Mouse (Mus musculus) left cerebral cortex, postnatal 36 days (tissue): Measurements from ENCODE around the gene Igf2r. TPM values are rescaled to one million over a fixed set of nuclear protein-coding genes. Genes with fewer than 3 reads are reported as not detected.

Experiments
- DNase-seq, 2 experiments: peaks; one replicate each; pipeline ENCODE4 v3.0.0; 2021 to 2022; ENCODE audit warnings: low spot score in 2 of 2, mixed read lengths in 1 of 2
- intact Hi-C: fragments of 180-260 bp; cut with DNase I; formaldehyde crosslinking; loops from one replicate; pipeline ENCODE4 v1.15.1; 2025
- total RNA-seq, 2 experiments: library from RNA; stranded (reverse); gene quantifications; 2 replicates each; pipeline ENCODE4 v1.2.3; 2021

The Igf2r gene
- total RNA-seq, result 10 to 100 TPM; 27.0 to 27.7 TPM

DNA sequence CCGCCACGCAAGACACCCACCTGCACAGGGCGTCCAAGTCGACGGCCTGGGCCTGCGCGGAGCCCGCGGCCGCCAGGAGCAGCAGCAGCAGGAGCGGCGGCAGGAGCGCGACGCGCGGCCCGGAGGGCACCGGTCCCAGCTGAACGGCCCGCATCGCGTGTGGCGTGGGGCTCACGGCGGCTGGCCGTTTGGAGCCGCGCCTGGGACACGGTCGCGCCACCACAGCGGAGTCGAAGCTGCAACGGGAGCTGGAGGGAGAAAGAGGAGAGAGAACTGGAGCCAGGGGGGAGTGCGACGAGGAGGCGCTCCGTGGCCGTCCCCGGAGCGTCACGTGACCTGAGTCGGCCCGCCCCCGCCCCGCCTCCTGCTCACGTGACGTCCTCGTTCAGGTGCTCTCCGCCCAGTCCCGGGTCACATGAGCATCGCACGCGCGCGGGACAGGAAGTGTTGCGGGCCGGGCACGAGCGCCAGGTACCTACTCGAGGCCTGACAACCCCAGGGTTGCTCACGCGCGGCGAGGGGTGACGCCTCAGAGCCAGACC, at the start of gene Igf2r:
Igf2r (minus strand) TSS at position 285 of the 542 bp plus-strand sequence.
- intact Hi-C loops, result no loop called here
- DNase-seq, result peak; percentile 81 to 88

DNA sequence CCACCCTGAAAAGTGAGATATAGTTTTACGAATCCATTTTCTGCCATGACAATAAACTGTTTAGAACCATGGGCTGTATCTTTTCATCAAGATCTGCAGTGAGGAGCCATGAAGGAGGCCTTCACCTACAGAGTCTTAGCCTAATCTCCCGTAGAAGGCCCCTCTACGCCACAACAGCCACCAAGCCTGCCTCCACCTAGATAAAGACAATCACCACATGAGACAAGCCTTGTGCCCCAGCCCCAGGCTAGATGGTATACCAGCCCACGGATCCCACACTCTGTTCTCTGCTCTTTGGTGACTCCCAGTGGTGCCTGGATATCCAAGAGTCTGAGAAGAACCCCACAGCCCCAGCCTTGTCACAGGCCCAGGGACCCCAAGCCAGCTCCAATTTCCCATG, 46.4 kb upstream of the Igf2r start:
- DNase-seq, result no peak
- intact Hi-C loops, result loop anchor here (10.0 kb wide), 1 partner anchor 281 kb away; no protein-coding TSS in a partner anchor

DNA sequence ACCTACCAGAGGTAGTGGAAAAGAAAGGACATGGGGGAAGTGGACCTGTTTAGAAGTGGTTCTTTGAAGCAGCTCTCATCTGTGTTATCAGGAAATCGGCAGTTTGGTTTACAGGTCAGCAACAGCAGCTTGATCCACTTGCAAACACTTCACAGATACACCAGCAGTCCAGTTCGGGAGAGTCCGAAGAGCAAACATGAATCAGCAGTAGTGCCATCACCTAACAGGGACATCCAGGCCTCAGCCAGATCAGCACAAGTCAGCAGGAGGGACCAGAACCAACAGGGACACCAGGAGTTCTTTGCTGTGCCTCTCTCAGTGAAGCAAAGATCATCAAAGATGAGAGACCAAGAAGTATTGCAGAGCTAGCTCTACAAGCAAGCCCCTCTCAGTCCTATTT, 45.0 kb upstream of the Igf2r start:
- intact Hi-C loops, result loop anchor here (5.0 to 10.0 kb wide), 3 partner anchors 102 to 397 kb away; no protein-coding TSS in a partner anchor
- no peak for DNase-seq

DNA sequence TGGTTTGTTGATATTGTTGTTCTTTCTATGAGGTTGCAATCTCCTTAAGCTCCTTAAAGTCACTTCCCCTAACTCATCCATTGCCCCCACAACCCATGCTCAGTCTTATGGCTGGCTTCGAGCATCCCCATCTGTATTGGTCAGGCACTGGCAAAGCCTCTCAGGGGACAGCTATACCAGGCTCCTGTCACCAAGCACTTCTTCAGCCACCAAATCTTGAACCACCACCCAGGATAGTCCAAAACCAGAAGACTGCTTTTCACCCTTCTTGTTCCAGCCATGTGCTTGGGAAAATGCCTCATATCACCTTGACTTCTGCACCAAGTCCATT, 41.5 kb upstream of the Igf2r start:
- intact Hi-C loops, result loop anchor here (5.0 to 10.0 kb wide), 3 partner anchors 99 to 394 kb away; no protein-coding TSS in a partner anchor
- DNase-seq, result no peak

DNA sequence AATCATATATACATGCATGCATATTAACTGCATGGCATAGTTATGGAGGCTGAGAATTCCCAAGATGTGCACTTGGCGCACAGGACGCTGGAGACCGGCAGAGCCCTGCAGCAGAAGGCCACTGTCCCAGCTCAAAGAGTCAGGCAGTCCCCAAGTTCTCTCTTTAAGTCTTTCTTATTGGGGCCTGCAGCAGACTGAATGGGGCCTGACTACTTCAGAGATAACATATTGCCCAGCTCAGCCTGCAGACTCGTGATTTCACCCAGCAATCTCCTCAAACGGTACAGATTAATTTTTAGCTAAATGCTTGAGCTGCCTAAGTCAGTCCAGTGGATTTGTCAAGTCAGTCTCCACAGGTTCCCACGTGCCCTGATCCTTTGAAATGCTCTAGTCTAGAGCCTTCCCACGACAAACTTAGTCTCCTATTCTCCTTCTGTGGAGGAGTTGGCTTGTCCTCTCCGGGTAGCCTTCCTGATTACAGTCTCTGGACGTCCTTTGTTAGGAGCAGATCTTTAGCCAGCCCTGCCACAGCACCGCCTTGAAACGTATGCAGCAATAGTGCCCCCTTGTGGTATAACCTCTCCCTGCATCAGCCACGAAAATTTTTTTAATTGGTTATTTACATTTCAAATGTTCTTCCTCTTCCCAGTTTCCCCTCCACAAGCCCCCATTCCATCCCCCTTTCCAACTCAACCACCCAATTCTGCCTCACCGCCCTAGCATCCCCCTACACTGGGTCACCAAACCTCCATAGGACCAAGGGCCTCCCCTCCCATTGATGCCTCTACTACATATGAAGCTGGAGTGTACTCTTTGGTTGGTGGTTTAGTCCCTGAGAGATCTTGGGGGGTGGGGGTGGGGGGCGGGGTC, 40.9 kb upstream of the Igf2r start:
- peak; percentile 39 to 62 for DNase-seq
- intact Hi-C loops, result loop anchor here (5.0 to 10.0 kb wide), 3 partner anchors 98 to 393 kb away; no protein-coding TSS in a partner anchor

DNA sequence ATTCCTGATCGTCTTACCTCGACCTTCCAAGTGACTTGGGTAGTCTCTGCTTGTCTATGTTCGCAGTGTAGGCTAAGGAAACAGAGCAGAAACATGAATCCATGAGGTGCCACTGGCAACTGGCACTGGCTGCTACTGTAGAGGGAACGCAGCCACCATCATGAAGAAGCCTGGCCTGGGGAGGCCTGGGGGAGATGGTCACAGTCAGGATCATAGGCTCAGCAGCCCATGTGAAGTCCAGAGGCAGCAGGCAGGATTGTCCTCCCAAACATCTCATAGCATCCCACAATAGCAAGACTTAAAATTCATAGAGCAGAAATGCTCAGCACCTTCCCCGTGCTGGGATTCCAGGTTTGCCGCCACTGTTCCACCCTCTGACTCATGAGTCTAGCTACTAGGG, 39.4 kb upstream of the Igf2r start:
- intact Hi-C loops, result no loop called here
- no peak for DNase-seq

DNA sequence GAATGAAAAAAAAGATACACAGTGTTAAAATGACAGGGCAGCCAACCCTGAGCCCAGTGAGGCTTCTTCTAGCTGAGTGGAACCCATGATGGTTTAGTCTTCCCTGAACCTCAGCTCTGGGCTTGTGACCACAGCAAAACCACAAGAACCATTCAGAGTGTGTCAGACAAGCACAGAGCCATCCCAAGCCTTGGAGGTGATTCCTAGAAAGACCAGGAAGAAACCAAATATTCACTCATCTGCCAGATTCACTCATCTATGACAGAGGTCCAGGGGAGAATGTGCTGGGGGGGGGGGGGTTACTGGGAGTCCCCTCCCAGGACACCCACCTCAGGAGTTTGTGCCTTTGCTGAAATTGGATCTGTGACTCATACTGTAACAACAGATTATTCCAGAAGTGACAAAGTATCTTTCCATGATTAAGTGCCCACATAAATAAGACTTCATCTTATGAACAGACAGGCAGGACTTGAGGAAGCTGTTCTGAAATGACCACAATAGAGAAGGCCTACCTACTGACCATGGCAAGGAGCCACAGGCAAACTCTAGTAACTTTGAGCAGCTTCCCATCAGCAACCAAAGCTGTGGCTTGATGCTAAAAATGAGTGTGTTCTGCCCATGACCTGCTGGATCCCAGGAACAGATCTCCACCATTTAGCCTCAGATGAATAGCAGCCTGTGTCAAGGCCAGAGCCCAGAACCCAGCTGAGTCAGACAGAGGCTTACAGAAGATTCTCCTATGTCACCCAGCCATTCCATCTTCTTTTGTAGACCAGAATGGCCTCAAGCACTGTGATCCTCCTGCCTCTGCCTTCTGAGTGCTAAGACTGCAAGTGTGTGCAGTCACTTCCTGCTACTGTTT, 35.4 kb upstream of the Igf2r start:
- no peak for DNase-seq
- intact Hi-C loops, result no loop called here

DNA sequence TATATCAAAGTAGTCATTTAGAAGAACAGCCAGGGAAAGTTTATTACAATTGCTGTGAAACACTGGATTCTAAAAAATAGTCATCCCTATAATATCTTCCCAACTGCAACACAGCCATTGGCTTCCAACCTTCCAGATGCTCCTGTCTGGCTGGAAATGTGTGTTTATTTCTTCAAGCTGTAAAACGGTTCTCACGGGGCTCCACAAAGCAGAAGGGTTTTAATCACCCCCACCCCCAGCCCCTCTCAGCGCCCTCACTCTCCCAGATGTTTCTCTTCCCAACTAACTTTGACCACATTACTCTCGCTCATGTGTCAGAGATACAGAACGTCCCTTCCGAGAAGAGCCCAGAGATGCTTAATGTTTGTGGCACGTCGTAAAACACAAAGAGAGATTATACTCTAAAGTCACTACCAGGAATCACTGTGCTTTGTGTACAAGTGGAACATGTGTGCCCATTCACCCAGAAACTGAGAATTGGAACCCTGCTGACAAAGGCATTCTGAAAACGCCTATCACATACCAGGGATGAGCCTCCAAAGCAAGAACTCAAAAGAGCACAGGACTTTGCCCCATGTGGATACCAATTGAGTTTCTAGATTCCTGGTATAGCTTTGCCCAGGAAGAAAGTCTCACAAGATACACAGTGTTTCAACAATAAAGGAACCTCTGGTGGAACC, 32.5 kb upstream of the Igf2r start:
- intact Hi-C loops, result no loop called here
- DNase-seq, result no peak

DNA sequence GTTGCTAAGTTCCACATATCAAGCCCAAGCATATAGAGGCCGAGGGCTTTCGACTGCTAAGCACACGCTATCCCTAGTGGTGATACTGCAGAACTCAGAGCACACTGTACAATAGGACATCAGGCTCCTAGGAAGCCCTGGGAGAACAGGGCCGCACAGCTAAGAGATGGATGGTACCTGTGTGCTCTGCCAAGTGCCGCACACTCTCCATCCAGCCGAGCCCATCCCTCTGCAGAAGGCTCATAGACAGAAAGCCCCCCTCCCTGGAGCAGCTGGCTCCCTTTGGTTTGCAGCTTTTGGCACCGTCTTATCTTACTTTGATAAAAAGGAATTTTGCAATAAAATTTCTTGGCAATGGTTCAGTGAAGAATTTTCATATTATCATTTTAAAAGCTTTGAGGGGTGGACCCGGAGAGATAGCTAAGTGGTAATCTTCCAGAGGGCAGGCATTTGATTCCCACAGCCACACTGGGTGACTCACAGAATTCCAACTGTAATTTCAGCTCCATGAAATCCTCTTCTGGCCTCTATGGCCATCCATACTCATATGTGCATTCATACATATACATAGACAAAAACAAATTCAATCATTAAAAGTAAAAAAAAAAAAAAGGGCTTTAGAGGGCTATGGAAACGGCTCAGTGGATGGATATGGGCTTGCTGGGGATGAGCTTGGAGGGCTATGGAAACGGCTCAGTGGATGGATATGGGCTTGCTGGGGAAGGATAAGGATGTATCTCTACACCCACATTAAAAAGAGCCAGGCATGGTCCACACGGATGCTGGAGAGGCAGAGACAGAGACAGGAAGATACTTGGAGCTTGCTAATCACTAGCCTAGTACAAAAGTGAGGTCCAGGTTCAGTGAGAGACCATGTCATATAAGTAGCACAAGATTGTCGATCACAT, 30.2 kb upstream of the Igf2r start:
- intact Hi-C loops, result no loop called here
- no peak for DNase-seq

DNA sequence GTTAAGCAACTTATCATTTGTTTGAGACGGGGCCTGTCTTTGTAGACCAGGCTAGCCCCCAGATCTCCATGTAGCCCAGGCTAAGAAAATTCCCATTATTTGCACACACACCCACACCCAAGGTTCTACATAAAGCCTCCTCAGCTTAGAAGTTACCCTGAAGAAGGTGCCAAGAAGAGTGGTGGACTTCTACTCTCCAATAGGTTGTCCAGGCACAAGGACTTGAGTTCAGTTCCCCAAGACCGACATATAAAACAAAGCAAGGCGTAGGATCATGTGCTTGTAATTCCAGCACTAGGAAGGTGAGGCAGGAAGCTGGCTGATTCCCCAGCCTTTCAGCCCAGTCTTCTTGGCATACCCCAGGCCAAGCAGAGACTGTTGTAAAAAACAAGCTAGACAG, 29.1 kb upstream of the Igf2r start:
- no peak for DNase-seq
- intact Hi-C loops, result no loop called here

DNA sequence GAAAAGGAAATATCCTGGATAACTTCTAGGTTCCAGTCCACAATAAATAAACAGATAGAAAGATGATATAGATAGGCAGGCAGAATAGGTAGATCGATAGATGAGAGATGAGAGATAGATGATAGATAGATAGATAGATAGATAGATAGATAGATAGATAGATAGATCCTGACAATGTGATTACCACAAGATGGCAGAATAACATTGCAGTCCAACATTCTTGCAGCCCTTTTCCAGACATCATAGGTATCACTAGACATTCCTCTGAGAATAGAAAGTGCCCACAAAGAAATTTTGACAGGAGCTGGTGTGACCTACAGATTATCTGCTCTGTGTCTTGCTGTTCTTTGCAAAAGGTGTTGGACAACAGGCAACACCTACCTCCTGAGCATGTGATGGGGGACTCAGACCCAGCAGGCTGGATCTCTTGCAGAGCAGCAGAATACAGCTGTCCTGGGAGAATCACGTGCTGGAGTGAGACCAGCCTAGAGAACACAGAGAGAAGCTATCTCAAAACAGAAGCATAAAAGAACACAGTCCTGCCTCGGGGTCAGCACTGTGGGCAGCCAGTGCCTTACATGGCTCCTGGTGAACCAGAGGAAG, 28.1 kb upstream of the Igf2r start:
- intact Hi-C loops, result no loop called here
- no peak for DNase-seq

DNA sequence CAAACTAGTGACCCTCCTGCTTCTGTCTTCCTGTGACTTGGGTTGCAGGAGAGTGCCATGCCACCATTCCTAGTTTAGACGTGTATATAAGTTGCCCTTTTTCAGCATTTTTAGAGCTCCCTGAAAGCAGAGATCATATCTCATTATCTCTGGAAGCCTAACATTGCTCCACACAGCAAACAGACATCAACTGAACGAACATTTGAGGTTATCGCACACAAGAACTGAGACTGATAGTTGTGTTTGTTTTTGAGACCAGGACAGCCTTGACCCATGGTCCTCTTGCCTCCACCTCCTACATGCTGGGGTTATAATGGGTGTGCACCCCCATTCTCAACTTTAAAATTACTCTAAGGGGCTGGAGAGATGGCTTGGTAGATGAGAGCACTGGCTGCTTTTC, 27.2 kb upstream of the Igf2r start:
- intact Hi-C loops, result no loop called here
- DNase-seq, result no peak

DNA sequence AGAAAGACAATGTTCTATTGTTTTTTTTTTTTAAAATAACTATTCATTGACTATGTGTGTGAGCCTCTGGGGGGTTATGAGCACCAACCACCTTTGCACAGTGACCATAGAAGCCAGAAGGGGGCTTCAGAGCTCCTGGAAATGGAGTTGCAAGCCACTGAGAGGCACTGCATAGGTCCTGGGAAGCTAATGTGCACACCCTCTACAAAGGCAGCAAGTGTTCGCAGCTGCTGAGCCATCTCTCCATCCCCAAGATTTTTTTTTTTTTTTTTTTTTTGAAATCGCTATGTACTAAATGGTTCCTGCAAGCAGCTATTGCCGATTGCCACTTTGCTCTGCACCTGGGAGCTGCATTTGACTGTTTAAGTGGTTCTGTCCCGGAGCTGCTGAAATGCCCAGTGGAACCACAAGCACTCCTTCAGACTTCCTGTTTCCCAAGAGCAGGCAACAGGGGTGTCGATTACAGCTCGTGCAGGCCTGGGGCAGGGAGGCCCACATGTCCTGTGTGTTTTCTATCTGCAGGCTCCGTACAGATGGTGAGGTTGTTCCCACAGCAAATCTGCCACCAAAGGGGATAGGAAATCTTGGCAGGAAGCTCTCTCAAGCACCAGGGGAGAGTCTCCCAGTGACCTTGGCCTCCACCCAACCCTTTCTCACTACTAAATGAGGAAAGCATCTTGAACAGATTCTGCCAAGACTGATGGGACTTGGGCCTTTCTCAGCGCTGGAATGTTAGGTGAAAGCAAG, 24.4 kb upstream of the Igf2r start:
- intact Hi-C loops, result no loop called here
- no peak for DNase-seq

DNA sequence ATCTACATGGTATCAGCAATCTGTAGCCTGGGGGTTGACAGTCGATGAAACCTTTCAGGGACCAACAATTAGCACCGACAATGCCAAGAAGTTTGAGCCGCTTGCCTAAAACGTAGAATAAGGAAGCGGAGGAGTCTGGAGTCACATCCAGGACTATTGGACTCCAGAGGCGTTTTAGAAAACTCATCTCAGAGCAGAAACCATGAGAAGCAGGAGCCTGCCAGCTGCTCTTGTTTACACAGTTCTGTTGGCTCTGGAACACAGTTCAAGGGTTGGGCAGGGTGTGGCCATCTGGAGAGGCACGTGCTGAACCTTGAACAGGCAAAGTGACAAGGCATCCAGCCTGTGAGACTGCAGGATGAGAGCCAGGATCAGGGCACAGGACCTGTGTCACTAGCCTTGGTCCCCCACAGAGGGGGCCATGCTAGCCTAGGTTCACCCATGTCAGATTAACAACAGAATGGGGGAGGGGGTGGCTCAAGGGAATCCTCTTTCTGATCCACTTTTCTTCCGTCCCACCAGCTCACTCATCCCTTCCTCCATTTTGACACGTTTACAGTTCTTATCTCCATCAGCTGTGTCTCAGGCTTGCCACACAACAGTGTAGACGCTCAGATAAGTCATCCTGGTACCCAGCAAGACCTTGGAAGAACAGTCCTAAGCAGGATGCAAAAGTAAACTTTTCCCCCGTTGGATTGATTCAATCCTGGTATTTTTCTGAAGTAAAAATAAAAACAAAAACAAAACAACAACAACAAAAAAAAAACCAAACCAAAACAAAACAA, 23.1 kb upstream of the Igf2r start:
- DNase-seq, result no peak
- intact Hi-C loops, result no loop called here

DNA sequence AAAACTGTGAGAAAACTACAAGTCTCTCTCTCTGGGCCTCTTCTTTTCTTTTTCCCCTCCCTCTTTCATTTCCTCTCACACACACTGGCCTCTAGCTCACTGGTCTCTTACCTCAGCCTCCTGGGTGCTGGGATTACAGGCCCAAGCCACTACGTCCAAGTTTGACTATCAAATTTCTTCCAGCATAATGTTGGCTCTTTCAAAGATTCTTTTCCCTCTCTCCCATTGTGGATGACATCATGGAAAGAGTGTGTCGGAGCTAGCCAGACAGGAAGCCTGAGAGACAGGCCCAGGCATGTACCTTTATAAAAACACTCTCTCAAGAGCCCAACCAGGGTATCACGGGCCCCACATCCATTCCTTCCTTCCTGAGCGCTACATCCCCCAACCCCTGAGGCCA, 22.0 kb upstream of the Igf2r start:
- intact Hi-C loops, result no loop called here
- DNase-seq, result no peak

DNA sequence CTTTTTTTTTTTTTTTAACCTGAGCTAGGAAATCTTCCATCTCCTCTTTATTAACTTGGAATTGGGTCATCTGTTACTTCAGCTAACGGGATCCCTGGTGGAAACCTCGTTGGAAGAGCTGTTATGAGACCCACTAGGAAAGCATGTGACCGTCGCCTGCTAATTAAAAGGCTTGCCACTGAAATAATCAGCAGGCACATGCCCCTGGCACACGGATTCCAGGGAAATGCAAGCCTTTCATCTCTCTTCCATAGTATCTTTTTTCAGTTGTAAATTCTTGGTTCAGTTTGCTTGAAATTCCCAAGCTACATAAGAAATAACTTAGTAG, 21.6 kb upstream of the Igf2r start:
- intact Hi-C loops, result no loop called here
- DNase-seq, result no peak

DNA sequence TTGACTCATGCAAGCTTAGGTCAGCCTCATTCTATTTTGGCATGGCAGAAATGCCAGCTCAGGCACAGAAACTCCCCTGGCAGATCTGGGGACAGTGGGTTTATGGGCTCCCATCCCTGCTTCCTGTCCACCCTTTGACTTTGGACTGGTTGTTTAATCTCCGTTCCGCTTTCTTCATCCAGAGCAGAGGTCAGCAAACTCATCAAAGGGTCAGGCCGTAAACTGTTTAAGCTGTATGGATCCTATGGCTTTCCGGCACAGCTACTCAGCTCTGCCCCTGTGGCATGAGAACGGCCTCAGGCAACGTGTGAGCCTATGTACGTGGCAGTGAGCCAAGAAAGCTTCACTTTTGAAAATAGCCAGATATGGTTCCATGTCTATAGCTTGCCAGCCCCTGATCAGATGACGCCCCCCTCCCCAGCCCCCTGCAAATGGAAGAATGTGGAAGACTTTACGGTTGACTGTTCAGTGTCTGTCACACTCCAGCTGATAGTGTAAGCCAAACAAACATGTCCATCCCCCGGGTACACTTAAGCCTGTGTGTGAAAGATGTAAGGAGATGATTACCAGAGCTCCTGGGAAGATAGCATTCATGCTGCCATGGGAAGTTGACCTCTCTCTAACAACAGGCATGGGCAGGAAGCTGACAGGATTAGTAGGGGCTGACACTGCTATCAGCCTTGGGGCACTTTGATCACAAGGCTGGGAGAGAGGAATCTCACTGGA, 21.1 kb upstream of the Igf2r start:
- intact Hi-C loops, result no loop called here

More for the DNA sequence above, 21.1 kb upstream of the Igf2r start:
- DNase-seq, result no peak
